Mouse (Mus musculus) liver, postnatal 0 days (tissue): ENCODE results near the gene Smyd5.

Experiments used
- CTCF ChIP-seq: sonication (generic); IDR thresholded peaks from 2 replicates; pipeline ENCODE4 v1.5.1; 2016; ENCODE audit warnings: antibody characterized with exemption, low read depth
- EP300 ChIP-seq: IDR thresholded peaks from 2 replicates; pipeline ENCODE4 v1.6.1; 2016; ENCODE audit warnings: antibody characterized with exemption, low read depth, mild to moderate bottlenecking

DNA sequence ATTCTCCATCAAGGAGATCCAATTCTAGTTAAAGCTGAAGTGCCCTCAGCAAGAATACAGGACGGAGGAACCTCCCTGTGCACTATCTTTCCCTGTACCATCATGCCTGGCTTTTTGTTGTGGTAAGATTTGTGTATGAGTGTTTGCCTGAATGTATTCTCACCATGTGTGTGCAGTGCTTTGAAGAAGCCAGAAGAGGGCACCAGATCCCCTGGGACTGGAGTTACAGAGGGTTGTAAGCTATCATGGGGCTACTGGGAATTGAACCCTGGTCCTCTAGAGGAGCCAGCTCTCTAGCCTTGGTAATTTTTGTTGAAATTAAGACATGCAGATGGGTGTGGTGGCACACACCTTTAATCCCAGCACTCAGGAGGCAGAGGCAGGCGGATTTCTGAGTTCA is 36.4 kb upstream of the Smyd5 start:
- TF ChIP-seq EP300 (no peak), CTCF (no peak)
